8 mouse cellular contexts compared by ENCODE assay signal in the genomic region with DNA sequence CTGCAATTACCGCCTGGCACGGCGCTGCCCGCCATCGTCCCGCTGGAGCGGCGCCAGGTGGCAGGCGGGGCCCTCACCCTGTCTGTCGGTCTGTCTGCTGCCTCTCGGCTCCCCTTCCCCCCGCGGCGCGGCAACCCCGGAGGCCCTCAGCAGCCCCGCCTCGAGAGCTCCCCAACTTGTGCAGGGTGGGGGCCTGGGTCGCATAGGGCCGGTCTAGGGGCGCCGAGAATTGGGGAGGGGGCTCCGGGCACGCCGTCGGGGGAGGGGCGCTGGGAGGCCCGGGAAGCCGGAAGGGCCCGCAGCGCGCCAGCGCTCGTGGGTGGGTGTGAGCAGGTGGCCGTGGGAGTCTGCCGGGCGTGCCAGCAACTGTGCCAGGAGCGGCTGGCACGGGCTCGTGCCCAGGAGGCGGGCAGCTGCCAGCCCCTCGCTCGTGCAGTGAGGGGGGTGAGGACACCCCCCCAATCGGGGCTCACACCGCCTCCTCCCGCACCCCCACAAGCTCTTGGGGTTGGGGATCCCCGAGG. TPM values are rescaled to one million over a fixed set of nuclear protein-coding genes. Genes with fewer than 3 reads are reported as not detected.
DNase-seq lines count a peak whose midpoint lies in the region; ATAC-seq and TF ChIP-seq lines count a peak whose summit lies in the region.

No protein-coding gene starts in this region.

- TF ChIP-seq POLR2A in kidney, adult 2 months (IDR thresholded peaks at IDR 0.05; ENCODE audit: low read depth, low read length), result no peak
- no peak for TF ChIP-seq POLR2A in limb, embryonic 14.5 days (IDR thresholded peaks at IDR 0.05; ENCODE audit: borderline replicate concordance, extremely low read depth, insufficient read depth, insufficient read length)

- no peaks in the 10 kb centered on the region for H3K9me3 ChIP-seq in intestine, embryonic 16.5 days (ENCODE audit: control insufficient read depth, low read length)
- H3K9me3 ChIP-seq in limb, embryonic 14.5 days (ENCODE audit: control insufficient read depth, low read length), result no peaks in the 10 kb centered on the region
- no peaks in the 10 kb centered on the region for H3K9me3 ChIP-seq in neural tube, embryonic 13.5 days

- peak overlapping the region; percentile 99 for H3K4me2 ChIP-seq in intestine, embryonic 16.5 days (ENCODE audit: low read depth, low read length)
- peak overlapping the region; percentile 95 for H3K4me2 ChIP-seq in limb, embryonic 14.5 days (replicated peaks; ENCODE audit: low read depth, low read length, severe bottlenecking)
- H3K4me2 ChIP-seq in neural tube, embryonic 13.5 days, result peak overlapping the region; percentile 97

- no peaks in the 10 kb centered on the region for H3K36me3 ChIP-seq in kidney, adult 2 months (ENCODE audit: control insufficient read depth, insufficient read depth, low read length)
- no peaks in the 10 kb centered on the region for H3K36me3 ChIP-seq in intestine, embryonic 16.5 days (ENCODE audit: control insufficient read depth, insufficient read depth, low read length)
- no peaks in the 10 kb centered on the region for H3K36me3 ChIP-seq in limb, embryonic 14.5 days (ENCODE audit: control insufficient read depth, insufficient read depth, low read length)
- no peaks in the 10 kb centered on the region for H3K36me3 ChIP-seq in neural tube, embryonic 13.5 days

- H3K9ac ChIP-seq in intestine, embryonic 16.5 days (ENCODE audit: low read depth, low read length), result peak overlapping the region; percentile 73
- peak overlapping the region; percentile 55 for H3K9ac ChIP-seq in limb, embryonic 14.5 days (ENCODE audit: low read depth, low read length, severe bottlenecking)
- peak overlapping the region; percentile 67 for H3K9ac ChIP-seq in neural tube, embryonic 13.5 days

- H3K27me3 ChIP-seq in kidney, adult 2 months (replicated peaks; ENCODE audit: control insufficient read depth, insufficient read depth, low read length), result no peaks in the 10 kb centered on the region
- H3K27me3 ChIP-seq in intestine, embryonic 16.5 days (replicated peaks; ENCODE audit: control insufficient read depth, insufficient read depth, low read length), result peaks cover 31% of the 10 kb centered on the region
- H3K27me3 ChIP-seq in limb, embryonic 14.5 days (ENCODE audit: control insufficient read depth, insufficient read depth, low read length), result peaks cover 44% of the 10 kb centered on the region
- peaks cover 70% of the 10 kb centered on the region for H3K27me3 ChIP-seq in neural tube, embryonic 13.5 days

- DNase-seq in kidney, adult 2 months, result peak; percentile 16
- no peak for DNase-seq in kidney, adult 11 months
- peak; percentile 68 to 75 for DNase-seq in frontal cortex, postnatal 36 days (ENCODE audit: low spot score in 2 of 2)
- no peak for DNase-seq in limb, embryonic 14.5 days (ENCODE audit: low spot score)
- DNase-seq in thymus, postnatal 36 days, result peak; percentile 46 to 60

- no peak overlapping the region for H3K27ac ChIP-seq in kidney, adult 2 months (ENCODE audit: insufficient read depth, low read depth, low read length)
- H3K27ac ChIP-seq in brown adipose tissue, adult 24 weeks (replicated peaks; ENCODE audit: low read depth, low read length), result no peak overlapping the region
- H3K27ac ChIP-seq in intestine, embryonic 16.5 days (ENCODE audit: low read length), result peak overlapping the region; percentile 18; the same call in 1 of the 2 replicates
- H3K27ac ChIP-seq in limb, embryonic 14.5 days (replicated peaks; ENCODE audit: low read depth, low read length), result no peak overlapping the region
- H3K27ac ChIP-seq in neural tube, embryonic 13.5 days (replicated peaks), result peak overlapping the region; percentile 83

- WGBS in kidney, adult 2 months, result under 1% methylated on average over 46 of the region's 47 CpGs
- WGBS in intestine, embryonic 16.5 days, result under 1% methylated on average over 37 of the region's 47 CpGs
- WGBS in limb, embryonic 14.5 days, result 8% methylated on average over 25 of the region's 47 CpGs
- under 1% methylated on average over 40 of the region's 47 CpGs for WGBS in neural tube, embryonic 13.5 days

- peak; percentile 32 for ATAC-seq in intestine, embryonic 16.5 days
- no peak for ATAC-seq in limb, embryonic 14.5 days (ENCODE audit: low FRiP score, low read depth)
- peak; percentile 66 for ATAC-seq in neural tube, embryonic 13.5 days (ENCODE audit: low read depth)

- H3K4me1 ChIP-seq in kidney, adult 2 months (ENCODE audit: control insufficient read depth, insufficient read depth, low read length), result no peaks in the 10 kb centered on the region
- H3K4me1 ChIP-seq in brown adipose tissue, adult 24 weeks (ENCODE audit: control insufficient read depth, insufficient read depth, insufficient read length, low read length), result no peaks in the 10 kb centered on the region; the same call in 1 of the 2 replicates
- H3K4me1 ChIP-seq in intestine, embryonic 16.5 days (ENCODE audit: control insufficient read depth, insufficient read depth, low read length), result peaks cover 22% of the 10 kb centered on the region
- H3K4me1 ChIP-seq in limb, embryonic 14.5 days (ENCODE audit: control insufficient read depth, insufficient read depth, low read length), result peaks cover 20% of the 10 kb centered on the region
- peaks cover 85% of the 10 kb centered on the region for H3K4me1 ChIP-seq in neural tube, embryonic 13.5 days (replicated peaks)

- H3K4me3 ChIP-seq in kidney, adult 2 months (ENCODE audit: insufficient read depth, low read depth, low read length), result peak overlapping the region; percentile 25; the same call in 1 of the 2 replicates
- peak overlapping the region; percentile 32 for H3K4me3 ChIP-seq in brown adipose tissue, adult 24 weeks (ENCODE audit: insufficient read depth, low read depth, low read length)
- H3K4me3 ChIP-seq in intestine, embryonic 16.5 days (ENCODE audit: low read length), result peak overlapping the region; percentile 55
- peak overlapping the region; percentile 43 for H3K4me3 ChIP-seq in limb, embryonic 14.5 days (replicated peaks; ENCODE audit: low read length)
- peak overlapping the region; percentile 79 for H3K4me3 ChIP-seq in neural tube, embryonic 13.5 days

- TF ChIP-seq CTCF in kidney, adult 2 months (conservative IDR thresholded peaks at IDR 0.05; ENCODE audit: insufficient read depth, insufficient read length, low read depth, low read length), result no peak

RNA-seq across cellular contexts. Expression of a gene that starts 4.5 kb away (rescaled TPM):
- 0.41 and 0.61 TPM in 2 replicates for polyA plus RNA-seq in kidney, adult 2 months (2012; rRNA removed)
- polyA plus RNA-seq in brown adipose tissue, adult 24 weeks (2012; ENCODE audit: insufficient read depth, insufficient read length, missing spikeins), result not detected in 2 replicates
- 0.11 and 0.12 TPM in 2 replicates for polyA plus RNA-seq in intestine, embryonic 16.5 days (2015; fragmentation: Nextera tagmentation; extraction: Ambion mirVana)
- 2.0 and 2.8 TPM in 2 replicates for polyA plus RNA-seq in limb, embryonic 14.5 days (2012; rRNA removed)
- polyA plus RNA-seq in limb, embryonic 14.5 days (2014; fragmentation: Nextera tagmentation; extraction: Ambion mirVana), result 0.29 and 0.48 TPM in 2 replicates
- 0.62 and 1.0 TPM in 2 replicates for polyA plus RNA-seq in neural tube, embryonic 13.5 days (2015; fragmentation: Nextera tagmentation; extraction: Ambion mirVana)

Comparison
In these comparisons a context has a peak if more than half of its experiments do, and no peak if none do; other contexts are left out.
1. DNase-seq: peak in kidney, adult 2 months (single experiment), frontal cortex, postnatal 36 days (2 of 2) and thymus, postnatal 36 days (2 of 2); none in kidney, adult 11 months (single experiment) and limb, embryonic 14.5 days (single experiment).
2. H3K27ac ChIP-seq: peak in intestine, embryonic 16.5 days (single experiment) and neural tube, embryonic 13.5 days (single experiment); none in kidney, adult 2 months (single experiment), brown adipose tissue, adult 24 weeks (single experiment) and limb, embryonic 14.5 days (single experiment).
3. H3K4me3 ChIP-seq: peak in every context shown above with its lines; median percentile 79 in neural tube, embryonic 13.5 days; 55 in intestine, embryonic 16.5 days; 43 in limb, embryonic 14.5 days; 32 in brown adipose tissue, adult 24 weeks; 25 in kidney, adult 2 months.
4. Peak in every context shown above with its lines, with median percentiles within 50 percentile points of each other: H3K4me2 ChIP-seq and H3K9ac ChIP-seq.